Mouse (Mus musculus) liver, embryonic 14.5 days (tissue): ENCODE results near the gene Stambpl1. TPM values are rescaled to one million over a fixed set of nuclear protein-coding genes. Genes with fewer than 3 reads are reported as not detected.

Experiments used
- ATAC-seq: fragments of 200-750 bp; cut with Nextera tagmentation; 2 replicates; pipeline ENCODE4 v1.8.0; 2017; ENCODE audit warnings: moderate number of reproducible peaks, mild to moderate bottlenecking, moderate library complexity; ENCODE audit not compliant: insufficient read depth
- DNase-seq, 3 experiments: peaks; one replicate each; pipeline ENCODE4 v3.0.0-alpha.2; 2012 to 2013; ENCODE audit warnings: low read depth in 3 of 3, low spot score in 3 of 3
- H3K27ac ChIP-seq: fragments of 300-500 bp; sonication (generic); 2 replicates; pipeline ENCODE4 v1.5.1; 2014; ENCODE audit warnings: moderate library complexity, mild to moderate bottlenecking, control low read depth, inconsistent platforms
- H3K27me3 ChIP-seq: fragments of 300-500 bp; sonication (generic); 2 replicates; pipeline ENCODE4 v1.6.1; 2014; ENCODE audit warnings: mild to moderate bottlenecking, low read length, moderate library complexity; ENCODE audit not compliant: control insufficient read depth, insufficient read depth
- H3K36me3 ChIP-seq: fragments of 300-500 bp; sonication (generic); replicated peaks from 2 replicates; pipeline ENCODE4 v1.6.1; 2014; ENCODE audit warnings: low read depth; ENCODE audit not compliant: control insufficient read depth, insufficient read depth
- H3K4me1 ChIP-seq, 2 experiments: fragments of 200-500 bp in 1 of 2; fragments of 300-500 bp in 1 of 2; sonication (generic) in 1 of 2; replicated peaks; 2 replicates each; pipeline ENCODE4 v1.6.1; 2012 to 2014; ENCODE audit warnings: antibody characterized with exemption in 1 of 2, inconsistent platforms in 1 of 2, low read length in 1 of 2; ENCODE audit not compliant: control insufficient read depth in 2 of 2, insufficient read depth in 2 of 2
- H3K4me2 ChIP-seq: fragments of 300-500 bp; sonication (generic); 2 replicates; pipeline ENCODE4 v1.6.1; 2014; ENCODE audit warnings: low read depth, mild to moderate bottlenecking, control low read depth, moderate library complexity
- H3K4me3 ChIP-seq, 2 experiments: fragments of 200-500 bp in 1 of 2; fragments of 300-500 bp in 1 of 2; sonication (generic) in 1 of 2; 2 replicates each; pipeline ENCODE4 v1.5.1; 2012 to 2014; ENCODE audit warnings: low read depth in 2 of 2, low read length in 2 of 2, mild to moderate bottlenecking in 2 of 2, control low read depth in 1 of 2, inconsistent platforms in 1 of 2, moderate library complexity in 1 of 2; ENCODE audit not compliant: insufficient read depth in 1 of 2
- H3K9ac ChIP-seq: fragments of 300-500 bp; sonication (generic); replicated peaks from 2 replicates; pipeline ENCODE4 v1.6.1; 2014; ENCODE audit warnings: mild to moderate bottlenecking, control low read depth, moderate library complexity
- H3K9me3 ChIP-seq: fragments of 300-500 bp; sonication (generic); 2 replicates; pipeline ENCODE4 v1.6.1; 2016; ENCODE audit warnings: low read length, mixed read lengths; ENCODE audit not compliant: control insufficient read depth
- CTCF ChIP-seq: IDR thresholded peaks from 2 replicates; pipeline ENCODE4 v1.5.1; 2016; ENCODE audit warnings: antibody characterized with exemption, low read depth, control low read depth
- EP300 ChIP-seq: IDR thresholded peaks from 2 replicates; pipeline ENCODE4 v1.6.1; 2016; ENCODE audit warnings: antibody characterized with exemption, low read depth
- WGBS: fragments of 180-500 bp; shearing (Covaris S2); extraction: QIAGEN DNeasy Blood & Tissue Kit; methylation state at CpG from one replicate; pipeline ENCODE4 v1.1.7; 2014; ENCODE audit not compliant: insufficient replicate concordance; 5-methylcytosine and 5-hydroxymethylcytosine counted together
- polyA plus RNA-seq, 2 experiments: library from polyadenylated mRNA; depleted of rRNA in 1 of 2; stranded (reverse) in 1 of 2; unstranded in 1 of 2; fragments of >200 nt; fragmentation: Nextera tagmentation in 1 of 2; extraction: Ambion mirVana in 1 of 2; gene quantifications; 2 replicates each; pipeline versions ENCODE4 v1.2.1 to v1.2.3; 2012 to 2014

Gene Stambpl1
- polyA plus RNA-seq, 2 experiments = 1.8 to 2.4 TPM

DNA sequence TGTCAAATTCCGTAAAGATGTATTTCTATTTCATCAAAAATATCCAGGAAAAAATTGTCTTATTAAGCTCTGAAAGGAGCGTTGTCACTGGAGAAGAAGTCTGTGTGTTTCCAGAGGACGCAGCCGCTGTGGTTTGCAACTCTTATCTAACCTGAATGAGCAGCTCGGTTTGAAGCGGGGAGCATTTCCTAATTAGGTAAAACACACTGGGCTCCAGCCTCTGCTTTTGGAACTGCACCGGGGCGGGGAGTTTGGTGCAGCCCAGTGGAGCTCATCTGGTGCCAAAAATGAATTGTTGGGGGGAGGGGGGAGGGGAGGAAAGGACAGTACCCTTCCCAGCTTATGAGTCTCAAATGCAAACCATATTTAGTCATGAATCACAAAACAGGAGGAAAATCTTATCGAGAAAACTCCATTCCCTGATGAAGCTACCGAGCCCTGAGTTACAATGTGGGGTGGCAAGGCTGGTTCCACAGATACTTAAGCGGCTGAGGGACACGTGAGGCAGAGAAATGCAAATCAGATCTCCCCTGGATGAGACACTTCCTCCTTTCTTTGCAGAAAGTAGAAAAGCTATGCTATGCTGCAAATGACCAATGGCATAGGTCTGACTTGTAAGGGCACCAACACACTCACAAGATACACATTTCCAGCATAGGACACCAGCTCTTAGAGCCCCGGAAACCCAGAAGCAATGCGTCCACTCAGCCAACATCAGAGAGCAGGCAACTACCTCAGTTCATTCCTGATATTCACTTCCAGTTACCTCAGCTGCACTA is 62.3 kb downstream of the Stambpl1 start:
- no peak overlapping the region for H3K9ac ChIP-seq
- H3K27me3 ChIP-seq = no peaks in the 10 kb centered on the region
- ATAC-seq = no peak

DNA sequence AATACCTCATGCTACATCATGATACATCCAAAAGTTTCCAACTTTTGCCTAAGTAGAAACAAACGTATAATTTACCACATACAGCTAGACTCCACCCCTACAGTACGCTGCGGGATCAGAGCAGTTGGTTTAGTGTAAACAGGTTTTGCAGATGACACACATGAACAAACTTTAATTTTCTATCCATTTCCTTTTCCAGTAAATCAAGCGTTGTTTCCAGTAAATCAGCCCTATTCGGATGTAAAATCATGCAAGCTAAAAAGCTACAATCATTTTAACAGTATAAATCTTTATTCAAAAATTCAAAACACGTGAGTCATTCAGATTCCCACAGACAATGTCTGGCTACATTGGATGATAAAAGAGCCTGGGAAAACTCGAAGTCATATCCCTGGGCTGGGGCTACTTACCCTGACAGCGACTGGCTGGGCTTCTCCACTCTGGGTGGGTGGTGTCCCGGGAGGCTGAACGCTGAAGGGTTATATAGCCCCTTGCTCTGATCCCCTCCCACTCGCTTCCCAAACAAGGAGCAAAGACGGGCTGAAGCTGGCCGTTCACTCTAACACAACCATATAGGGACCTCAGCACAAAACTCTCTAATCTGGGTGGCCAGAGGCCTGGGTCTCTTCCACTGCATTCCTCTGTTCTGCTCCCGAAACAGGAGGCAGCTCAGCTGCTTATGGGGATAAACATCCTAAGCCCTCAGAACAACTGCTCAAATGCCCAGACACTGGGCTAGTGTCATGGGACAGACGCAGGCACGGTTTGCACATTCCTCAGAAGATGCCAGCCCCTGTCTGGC is 63.1 kb downstream of the Stambpl1 start, which contains the start of gene Acta2:
TSS of gene Acta2 (minus strand) at position 711 of the 802 bp plus-strand sequence.
- no peak for DNase-seq
- no peak for ATAC-seq
- H3K27ac ChIP-seq = no peak within 1 kb of the TSS

More for the DNA sequence above, 62.3 kb downstream of the Stambpl1 start:
- Histone ChIP-seq H3K4me3 (no peak overlapping the region), H3K9me3 (no peaks in the 10 kb centered on the region), H3K4me1 (peaks cover 0 to 2% of the 10 kb centered on the region in 2 experiments; a peak in 1 of 4 replicates), H3K36me3 (no peaks in the 10 kb centered on the region), H3K27ac (no peak overlapping the region), H3K4me2 (no peak overlapping the region)
- no peak for DNase-seq
- TF ChIP-seq EP300 (no peak), CTCF (no peak)
- 11% methylated on average over 14 of the region's 14 CpGs for WGBS

DNA sequence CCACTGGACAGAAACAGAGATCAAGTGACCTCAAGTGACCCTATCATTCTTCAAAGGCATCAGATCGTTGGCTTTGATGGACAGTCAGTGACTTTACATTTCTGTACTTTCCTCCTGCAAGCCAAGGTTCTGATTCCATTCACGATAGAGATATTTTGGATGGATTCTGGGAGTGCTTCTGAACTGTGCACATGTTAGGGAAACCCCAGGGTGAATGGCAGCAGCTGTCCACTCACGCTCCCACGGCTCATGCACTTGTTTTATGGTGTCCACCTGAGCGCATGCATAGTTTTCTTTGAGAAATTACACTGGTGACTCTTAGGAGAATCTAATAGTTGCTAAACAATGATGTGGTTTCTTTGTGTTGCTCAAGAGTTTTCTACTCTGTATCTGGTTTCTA is 64.1 kb downstream of the Stambpl1 start:
- no peak for ATAC-seq
- 63% methylated on average over 5 of the region's 5 CpGs for WGBS
- no peak for DNase-seq
- no peak overlapping the region for H3K4me2 ChIP-seq
- H3K9ac ChIP-seq = no peak overlapping the region
- no peak overlapping the region for H3K4me3 ChIP-seq
- no peaks in the 10 kb centered on the region for H3K36me3 ChIP-seq
- H3K27me3 ChIP-seq = no peaks in the 10 kb centered on the region
- no peak overlapping the region for H3K27ac ChIP-seq
- no peak for TF ChIP-seq CTCF
- TF ChIP-seq EP300 = no peak
- H3K4me1 ChIP-seq = peaks cover 0 to 2% of the 10 kb centered on the region in 2 experiments; a peak in 1 of 4 replicates
- no peaks in the 10 kb centered on the region for H3K9me3 ChIP-seq

More for the DNA sequence above, 63.1 kb downstream of the Stambpl1 start, which contains the start of gene Acta2:
- Histone ChIP-seq H3K27me3 (no peaks in the 10 kb centered on the region), H3K4me2 (no peak within 1 kb of the TSS), H3K36me3 (no peaks in the 10 kb centered on the region), H3K4me1 (peaks cover 0 to 2% of the 10 kb centered on the region in 2 experiments; a peak in 1 of 4 replicates), H3K9me3 (no peaks in the 10 kb centered on the region), H3K9ac (no peak within 1 kb of the TSS), H3K4me3 (no peak within 1 kb of the TSS)
- TF ChIP-seq CTCF (no peak), EP300 (no peak)
- 60% methylated on average over 16 of the region's 16 CpGs for WGBS

DNA sequence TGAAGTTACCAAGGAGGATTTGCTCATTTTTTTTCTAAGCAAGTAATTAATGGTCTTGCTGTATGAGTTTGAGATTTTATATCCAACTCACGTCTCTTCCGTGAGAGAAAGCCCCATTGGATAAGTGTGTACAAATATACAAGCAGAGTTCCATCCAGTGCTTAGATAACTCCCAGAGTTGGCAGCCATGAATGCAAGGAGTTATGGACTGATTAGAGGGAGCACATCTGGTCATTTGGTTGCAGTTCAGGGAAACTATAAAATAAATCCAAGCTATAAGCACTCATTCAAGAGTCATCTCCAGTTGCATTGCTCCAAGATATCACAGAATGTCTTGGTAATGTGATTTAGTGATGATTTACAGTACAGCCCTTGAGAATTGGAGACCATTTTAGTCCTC is 64.9 kb downstream of the Stambpl1 start:
- Histone ChIP-seq H3K4me3 (no peak overlapping the region), H3K27ac (no peak overlapping the region), H3K4me2 (no peak overlapping the region), H3K36me3 (no peaks in the 10 kb centered on the region), H3K27me3 (no peaks in the 10 kb centered on the region), H3K9ac (no peak overlapping the region), H3K4me1 (peaks cover 0 to 2% of the 10 kb centered on the region in 2 experiments; a peak in 1 of 4 replicates), H3K9me3 (no peaks in the 10 kb centered on the region)
- WGBS = 69% methylated on average over 2 of the region's 2 CpGs
- TF ChIP-seq CTCF (no peak), EP300 (no peak)
- DNase-seq (no peak), ATAC-seq (no peak)
